Mouse (Mus musculus) heart, adult 2 months (tissue): Measurements from ENCODE around the gene Mettl7a2. TPM values are rescaled to one million over a fixed set of nuclear protein-coding genes. Genes with fewer than 3 reads are reported as not detected.
A peak's percentile ranks its signal among the peaks of the same experiment; 100 is the strongest.
"Not testable (repeated sequence)": the region's sequence is repeated elsewhere in the genome, so short reads cannot be mapped to it uniquely, and the experiment has no call there.

ENCODE experiments used
- DNase-seq, 2 experiments: peaks; one replicate each; pipeline ENCODE4 v3.0.0; 2021
- H3K27ac ChIP-seq: fragments of 200-600 bp; 2 replicates; pipeline ENCODE4 v1.8.1; 2022
- H3K27me3 ChIP-seq: fragments of 200-500 bp; 2 replicates; pipeline ENCODE4 v1.6.1; 2012; ENCODE audit warnings: mild to moderate bottlenecking, low read length, inconsistent platforms, mixed read lengths; ENCODE audit not compliant: control insufficient read depth, insufficient read depth
- H3K36me3 ChIP-seq: fragments of 200-500 bp; 2 replicates; pipeline ENCODE4 v1.6.1; 2012; ENCODE audit warnings: low read length, inconsistent platforms; ENCODE audit not compliant: control insufficient read depth, insufficient read depth
- H3K4me1 ChIP-seq: fragments of 200-500 bp; 2 replicates; pipeline ENCODE4 v1.6.1; 2011; ENCODE audit warnings: low read length; ENCODE audit not compliant: control insufficient read depth, insufficient read depth
- H3K4me3 ChIP-seq: fragments of 200-600 bp; 2 replicates; pipeline ENCODE4 v1.8.1; 2022
- H3K79me2 ChIP-seq: fragments of 200-500 bp; replicated peaks from 2 replicates; pipeline ENCODE4 v1.6.1; 2012; ENCODE audit warnings: mild to moderate bottlenecking, inconsistent platforms, low read length, moderate library complexity, mixed read lengths; ENCODE audit not compliant: control insufficient read depth, insufficient read depth
- H3K9ac ChIP-seq: fragments of 200-500 bp; 2 replicates; pipeline ENCODE4 v1.6.1; 2012; ENCODE audit warnings: low read depth, mild to moderate bottlenecking, control low read depth, inconsistent platforms, low read length, mixed read lengths
- CTCF ChIP-seq: fragments of 200-600 bp; IDR thresholded peaks from 2 replicates; pipeline ENCODE4 v1.8.1; 2022; ENCODE audit warnings: antibody characterized with exemption, mild to moderate bottlenecking, moderate library complexity
- EP300 ChIP-seq: fragments of 200-500 bp; IDR thresholded peaks from 2 replicates; pipeline ENCODE4 v1.6.1; 2011; ENCODE audit warnings: low read depth, low read length, control low read depth; ENCODE audit not compliant: insufficient read depth
- POLR2A ChIP-seq: fragments of 200-500 bp; IDR thresholded peaks from 2 replicates; pipeline ENCODE4 v1.6.1; 2011; ENCODE audit warnings: mild to moderate bottlenecking, low read depth, low read length, control low read depth; ENCODE audit not compliant: insufficient read depth
- WGBS: fragments of 180-500 bp; shearing (Covaris S2); methylation state at CpG from one replicate; pipeline ENCODE4 v1.1.7; 2018; 5-methylcytosine and 5-hydroxymethylcytosine counted together
- intact Hi-C: fragments of 180-260 bp; cut with DNase I; formaldehyde crosslinking; loops from one replicate; pipeline ENCODE4 v1.15.1; 2025
- polyA plus RNA-seq: library from polyadenylated mRNA; depleted of rRNA; stranded (reverse); fragments of >200 nt; gene quantifications from 2 replicates; pipeline ENCODE4 v1.2.3, GENCODE M21; 2012
- total RNA-seq, 2 experiments: library from RNA; stranded (reverse); gene quantifications; 2 replicates each; pipeline ENCODE4 v1.2.3; 2021

Gene Mettl7a2
- total and polyA plus RNA-seq, 3 experiments = 0.75 to 1.5 TPM; not detected in 1

GRCm38 (mm10) chr15:100367119-100367518, 14.1 kb downstream of the Mettl7a2 start:
- no peak overlapping the region for H3K9ac ChIP-seq
- no peaks in the 10 kb centered on the region for H3K4me1 ChIP-seq
- 83% methylated on average over 7 of the region's 7 CpGs for WGBS
- DNase-seq = no peak
- H3K27me3 ChIP-seq = no peaks in the 10 kb centered on the region
- no peaks in the 10 kb centered on the region for H3K79me2 ChIP-seq
- intact Hi-C loops = no loop called here
- no peak overlapping the region for H3K27ac ChIP-seq
- H3K36me3 ChIP-seq = no peaks in the 10 kb centered on the region
- TF ChIP-seq EP300 (no peak), CTCF (no peak), POLR2A (no peak)
- no peak overlapping the region for H3K4me3 ChIP-seq

DNA sequence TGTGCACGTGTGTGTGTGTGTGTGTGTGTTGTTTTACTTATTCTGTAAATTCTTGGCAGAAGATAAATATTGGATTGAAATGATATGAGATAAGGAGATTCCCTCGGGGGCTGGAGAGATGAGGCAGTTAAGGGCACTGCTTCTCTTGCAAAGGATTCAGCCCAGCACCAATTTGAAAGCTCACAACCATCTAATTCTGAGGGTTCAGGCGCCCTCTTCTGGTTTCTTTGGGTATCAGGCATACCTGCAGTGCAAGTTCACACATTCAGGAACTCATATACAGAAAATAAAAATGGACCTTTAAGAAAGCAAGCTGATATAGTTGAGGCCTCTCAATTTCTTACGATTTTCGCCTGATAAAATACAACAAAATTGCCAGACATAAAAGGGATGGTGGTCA, 22.1 kb downstream of the Mettl7a2 start:
- intact Hi-C loops = loop anchor here (10.0 kb wide), 2 partner anchors 50 to 340 kb away; partner anchors contain the start of gene Dip2b

DNA sequence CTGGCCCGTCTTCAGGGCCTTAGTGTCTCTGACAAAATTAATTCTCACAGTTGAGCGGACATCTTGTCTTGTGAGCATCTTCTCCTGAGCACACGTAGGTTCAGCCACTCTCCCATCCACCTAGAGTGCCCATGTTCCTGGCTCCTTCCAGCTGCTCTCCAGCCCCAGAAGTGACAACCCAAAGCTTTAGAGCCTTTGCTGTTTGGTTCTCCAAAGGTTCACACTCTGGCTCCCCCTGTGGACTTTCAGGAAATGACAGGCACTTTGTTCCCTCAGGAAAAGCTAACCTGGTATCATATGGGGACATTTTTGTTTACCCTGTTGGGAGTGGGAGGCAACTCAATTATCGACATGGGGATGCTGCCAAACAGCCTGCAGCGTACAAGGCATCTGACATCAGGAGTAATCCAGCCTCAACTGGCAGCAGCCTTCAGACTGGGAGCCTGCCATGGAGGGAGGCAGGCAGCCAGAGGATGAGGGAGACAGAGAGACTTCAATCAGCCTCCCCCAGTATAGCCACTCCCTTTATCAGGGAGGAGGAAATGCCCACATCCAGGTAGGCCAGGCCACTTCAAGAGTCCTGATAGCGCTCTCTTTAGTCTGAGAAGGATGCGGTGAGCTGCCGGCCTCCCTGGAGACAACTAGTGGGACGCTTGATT, 25.0 kb downstream of the Mettl7a2 start:
- not testable (repeated sequence) for H3K79me2 ChIP-seq, H3K9ac ChIP-seq, H3K36me3 ChIP-seq, H3K27ac ChIP-seq, H3K27me3 ChIP-seq, H3K4me3 ChIP-seq, H3K4me1 ChIP-seq
- intact Hi-C loops = loop anchor here (10.0 kb wide), 2 partner anchors 53 to 343 kb away; partner anchors contain the start of gene Dip2b
- WGBS = 38% methylated on average over 4 of the region's 9 CpGs
- peak; percentile 40 for TF ChIP-seq CTCF
- peak in 1 of 2 experiments; percentile 8 for DNase-seq

More for the DNA sequence above, 22.1 kb downstream of the Mettl7a2 start:
- Histone ChIP-seq H3K4me1 (no peaks in the 10 kb centered on the region), H3K9ac (no peak overlapping the region), H3K27ac (no peak overlapping the region), H3K4me3 (no peak overlapping the region), H3K79me2 (no peaks in the 10 kb centered on the region), H3K36me3 (no peaks in the 10 kb centered on the region), H3K27me3 (no peaks in the 10 kb centered on the region)
- no peak for TF ChIP-seq POLR2A
- no peak for TF ChIP-seq EP300
- peak; percentile 79 for TF ChIP-seq CTCF
- 34% methylated on average over 5 of the region's 5 CpGs for WGBS
- peak; percentile 24 to 52 for DNase-seq

DNA sequence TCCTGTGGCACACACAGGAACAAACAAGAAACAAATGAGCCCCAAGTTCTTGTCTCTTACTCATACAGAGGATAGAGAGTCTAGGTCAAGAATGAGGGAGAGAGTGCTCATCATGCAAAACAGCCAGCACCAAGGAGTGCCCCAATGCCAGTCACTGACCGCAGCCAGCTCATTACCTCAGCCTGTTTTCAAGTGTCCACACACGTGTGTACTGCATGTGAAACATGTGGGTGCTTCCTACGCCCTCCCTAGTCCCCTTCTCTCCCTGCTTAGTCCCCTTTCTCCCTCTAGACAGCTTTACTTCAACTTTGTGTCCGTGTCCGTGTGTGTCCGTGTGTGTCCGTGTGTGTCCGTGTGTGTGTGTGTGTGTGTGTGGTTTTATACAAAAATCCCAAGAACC, 26.7 kb downstream of the Mettl7a2 start:
- H3K27ac ChIP-seq = no peak overlapping the region
- 89% methylated on average over 8 of the region's 8 CpGs for WGBS
- H3K4me3 ChIP-seq = no peak overlapping the region
- no peaks in the 10 kb centered on the region for H3K36me3 ChIP-seq
- intact Hi-C loops = loop anchor here (10.0 kb wide), 2 partner anchors 55 to 345 kb away; partner anchors contain the start of gene Dip2b
- no peak for DNase-seq
- H3K79me2 ChIP-seq = no peaks in the 10 kb centered on the region
- H3K27me3 ChIP-seq = no peaks in the 10 kb centered on the region
- no peak for TF ChIP-seq EP300
- no peak for TF ChIP-seq CTCF
- no peak for TF ChIP-seq POLR2A
- H3K4me1 ChIP-seq = no peaks in the 10 kb centered on the region
- H3K9ac ChIP-seq = no peak overlapping the region

GRCm38 (mm10) chr15:100380104-100380503, 27.1 kb downstream of the Mettl7a2 start:
- Histone ChIP-seq H3K9ac (no peak overlapping the region), H3K36me3 (no peaks in the 10 kb centered on the region), H3K4me3 (no peak overlapping the region), H3K27me3 (no peaks in the 10 kb centered on the region), H3K4me1 (no peaks in the 10 kb centered on the region), H3K79me2 (no peaks in the 10 kb centered on the region), H3K27ac (no peak overlapping the region)
- intact Hi-C loops = no loop called here
- TF ChIP-seq CTCF (no peak), POLR2A (no peak), EP300 (no peak)
- 58% methylated on average over 2 of the region's 2 CpGs for WGBS
- no peak for DNase-seq

DNA sequence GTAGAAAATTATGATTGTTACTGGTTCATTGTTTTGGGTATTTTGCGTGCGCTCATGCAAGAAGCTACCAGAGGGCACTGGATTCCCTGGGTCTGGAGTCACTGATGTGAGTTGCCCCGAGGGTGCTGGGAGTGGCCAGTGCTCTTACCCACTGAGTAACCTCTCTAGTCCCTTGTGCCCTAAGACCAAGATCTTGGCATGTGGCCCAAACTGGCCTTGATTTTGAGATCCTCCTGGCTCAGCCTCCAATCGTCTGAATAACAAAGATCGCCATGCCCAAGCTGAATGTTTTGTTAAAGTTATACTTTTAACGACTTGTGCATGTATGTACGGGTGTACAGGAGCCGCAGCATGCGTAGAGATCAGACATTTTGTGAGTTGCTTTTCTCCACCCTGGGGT, 32.7 kb downstream of the Mettl7a2 start:
- 86% methylated on average over 9 of the region's 9 CpGs for WGBS
- no peaks in the 10 kb centered on the region for H3K27me3 ChIP-seq
- H3K4me3 ChIP-seq = no peak overlapping the region
- no peaks in the 10 kb centered on the region for H3K36me3 ChIP-seq
- H3K27ac ChIP-seq = no peak overlapping the region
- intact Hi-C loops = no loop called here
- H3K79me2 ChIP-seq = no peaks in the 10 kb centered on the region
- H3K9ac ChIP-seq = no peak overlapping the region
- DNase-seq = no peak
- TF ChIP-seq CTCF (no peak), POLR2A (no peak), EP300 (no peak)
- H3K4me1 ChIP-seq = no peaks in the 10 kb centered on the region
